Mouse (Mus musculus) liver, embryonic 12.5 days (tissue): ENCODE results near the gene Disp1. TPM values are rescaled to one million over a fixed set of nuclear protein-coding genes. Genes with fewer than 3 reads are reported as not detected.

Experiments
- ATAC-seq: fragments of 200-750 bp; cut with Nextera tagmentation; 2 replicates; pipeline ENCODE4 v1.8.0; 2017; ENCODE audit warnings: moderate number of reproducible peaks, mild to moderate bottlenecking, moderate library complexity
- H3K27ac ChIP-seq: fragments of 300-500 bp; sonication (generic); 2 replicates; pipeline ENCODE4 v1.5.1; 2016; ENCODE audit warnings: mild to moderate bottlenecking
- H3K27me3 ChIP-seq: fragments of 300-500 bp; sonication (generic); replicated peaks from 2 replicates; pipeline ENCODE4 v1.6.1; 2016; ENCODE audit warnings: mild to moderate bottlenecking, moderate library complexity
- H3K36me3 ChIP-seq: fragments of 300-500 bp; sonication (generic); 2 replicates; pipeline ENCODE4 v1.6.1; 2016; ENCODE audit warnings: mild to moderate bottlenecking, moderate library complexity
- H3K4me1 ChIP-seq: fragments of 300-500 bp; sonication (generic); 2 replicates; pipeline ENCODE4 v1.6.1; 2016
- H3K4me2 ChIP-seq: fragments of 300-500 bp; sonication (generic); 2 replicates; pipeline ENCODE4 v1.6.1; 2016; ENCODE audit warnings: mild to moderate bottlenecking, moderate library complexity
- H3K4me3 ChIP-seq: fragments of 300-500 bp; sonication (generic); 2 replicates; pipeline ENCODE4 v1.5.1; 2016; ENCODE audit warnings: mild to moderate bottlenecking, moderate library complexity
- H3K9ac ChIP-seq: fragments of 300-500 bp; sonication (generic); 2 replicates; pipeline ENCODE4 v1.6.1; 2016; ENCODE audit warnings: mild to moderate bottlenecking, moderate library complexity
- H3K9me3 ChIP-seq: fragments of 300-500 bp; sonication (generic); replicated peaks from 2 replicates; pipeline ENCODE4 v1.6.1; 2016; ENCODE audit warnings: mild to moderate bottlenecking, moderate library complexity
- WGBS: fragments of 180-500 bp; shearing (Covaris S2); methylation state at CpG from one replicate; pipeline ENCODE4 v1.1.7; 2016; ENCODE audit not compliant: insufficient replicate concordance; 5-methylcytosine and 5-hydroxymethylcytosine counted together
- microRNA-seq: library from miRNA; unstranded; fragments of <30 nt; microRNA quantifications from one replicate; pipeline ENCODE4, GENCODE M21; 2017
- polyA plus RNA-seq: library from polyadenylated mRNA; unstranded; fragments of >200 nt; fragmentation: Nextera tagmentation; extraction: Ambion mirVana; gene quantifications from 2 replicates; pipeline ENCODE4 v1.2.1, GENCODE M21; 2016

Disp1 gene
- polyA plus RNA-seq, 1 experiment from 2014 or later, result 4.0 TPM

DNA sequence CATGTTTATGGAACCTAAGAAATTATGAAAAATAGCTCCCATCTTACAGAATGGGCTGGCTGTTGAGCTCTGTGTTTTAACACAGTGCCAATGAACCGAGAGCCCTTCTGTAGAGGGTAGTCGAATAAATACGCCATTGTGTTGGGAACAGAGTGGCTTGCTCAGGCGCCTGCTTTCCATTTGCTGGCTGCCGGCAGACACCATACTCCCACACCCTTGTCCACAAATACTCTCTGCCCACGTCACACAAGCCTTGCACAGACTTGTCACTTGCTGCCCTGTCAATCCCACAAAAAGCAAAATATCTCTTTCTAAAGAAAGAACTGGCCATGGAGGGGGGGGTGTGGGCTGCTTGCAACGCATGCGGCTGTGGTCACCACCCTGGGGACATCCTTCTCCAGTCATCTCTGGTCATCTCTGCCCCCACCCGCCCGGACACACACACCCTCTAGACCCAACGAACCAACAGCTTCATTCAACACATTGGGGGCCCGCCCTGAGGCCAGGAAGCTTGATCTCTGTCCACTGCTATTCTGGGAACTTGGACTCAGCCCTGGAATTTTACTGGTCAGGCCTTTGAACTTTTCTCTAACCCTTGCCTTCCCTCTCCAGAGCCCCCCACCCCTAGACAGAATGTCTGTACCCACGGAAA, 178.0 kb downstream of the Disp1 start:
- Histone ChIP-seq H3K4me3 (no peak overlapping the region), H3K9me3 (no peaks in the 10 kb centered on the region; the same call in 1 of the 2 replicates), H3K36me3 (no peaks in the 10 kb centered on the region), H3K9ac (no peak overlapping the region), H3K27me3 (0 out of 2 replicates have a peak, but pooled peaks cover 12% of the 10 kb centered on the region), H3K4me2 (no peak overlapping the region), H3K27ac (no peak overlapping the region), H3K4me1 (no peaks in the 10 kb centered on the region)
- ATAC-seq, result no peak
- WGBS, result 75% methylated on average over 13 of the region's 13 CpGs

DNA sequence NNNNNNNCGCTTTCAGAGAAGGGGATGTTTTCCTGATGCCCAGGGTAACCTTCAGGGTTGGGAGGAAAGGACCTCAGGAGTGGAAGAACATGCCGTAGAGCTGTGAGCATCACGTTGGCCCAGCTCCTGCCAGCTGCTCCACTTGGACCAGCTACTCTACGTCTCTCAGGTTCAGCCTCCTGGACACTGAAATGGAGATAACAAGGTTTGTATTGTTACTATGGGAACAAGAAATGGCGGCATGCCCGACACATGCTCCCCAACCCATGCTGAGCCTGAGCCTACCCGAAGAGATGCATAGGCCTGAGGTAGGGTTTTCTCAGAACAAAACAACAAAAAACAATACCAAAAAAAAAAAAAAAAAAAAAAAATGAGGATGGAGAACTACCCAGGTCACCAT, 179.6 kb downstream of the Disp1 start:
- H3K4me1 ChIP-seq, result no peaks in the 10 kb centered on the region
- H3K9me3 ChIP-seq, result no peaks in the 10 kb centered on the region; the same call in 1 of the 2 replicates
- no peak overlapping the region for H3K4me3 ChIP-seq
- WGBS, result 74% methylated on average over 6 of the region's 7 CpGs
- H3K36me3 ChIP-seq, result no peaks in the 10 kb centered on the region
- H3K9ac ChIP-seq, result no peak overlapping the region
- 0 out of 2 replicates have a peak, but pooled peaks cover 12% of the 10 kb centered on the region for H3K27me3 ChIP-seq
- H3K4me2 ChIP-seq, result no peak overlapping the region
- no peak overlapping the region for H3K27ac ChIP-seq
- no peak for ATAC-seq

DNA sequence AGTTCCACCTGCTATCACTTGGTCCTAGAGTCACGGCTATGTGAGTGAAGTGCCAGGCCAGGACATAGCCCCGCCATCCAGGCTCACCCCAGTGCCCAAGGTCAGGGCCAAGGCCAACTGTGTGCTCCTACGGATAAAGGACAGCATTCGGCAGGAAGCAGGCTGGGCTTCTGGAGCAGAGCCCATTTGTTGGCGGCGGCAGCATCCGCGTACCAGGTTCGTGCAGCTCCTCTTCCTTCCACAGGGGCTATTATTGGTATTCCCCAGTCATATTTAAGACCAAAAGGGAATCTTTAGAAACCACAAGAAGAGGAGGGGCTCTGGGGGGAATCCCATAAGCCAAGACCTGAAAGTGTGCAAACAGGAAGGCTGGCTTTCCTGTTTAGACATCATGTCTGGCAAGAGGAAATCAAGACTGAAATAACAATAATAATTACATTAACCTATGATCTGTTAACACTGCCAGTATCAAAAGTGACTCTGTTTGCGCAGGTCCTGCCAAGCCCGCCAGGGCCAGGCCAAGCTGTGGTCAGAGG, 180.4 kb downstream of the Disp1 start:
- no peak for ATAC-seq
- no peak overlapping the region for H3K4me2 ChIP-seq
- no peaks in the 10 kb centered on the region for H3K4me1 ChIP-seq
- 0 out of 2 replicates have a peak, but pooled peaks cover 12% of the 10 kb centered on the region for H3K27me3 ChIP-seq
- WGBS, result 56% methylated on average over 11 of the region's 11 CpGs
- no peak overlapping the region for H3K9ac ChIP-seq
- H3K27ac ChIP-seq, result no peak overlapping the region
- H3K4me3 ChIP-seq, result no peak overlapping the region
- H3K36me3 ChIP-seq, result no peaks in the 10 kb centered on the region
- no peaks in the 10 kb centered on the region; the same call in 1 of the 2 replicates for H3K9me3 ChIP-seq

DNA sequence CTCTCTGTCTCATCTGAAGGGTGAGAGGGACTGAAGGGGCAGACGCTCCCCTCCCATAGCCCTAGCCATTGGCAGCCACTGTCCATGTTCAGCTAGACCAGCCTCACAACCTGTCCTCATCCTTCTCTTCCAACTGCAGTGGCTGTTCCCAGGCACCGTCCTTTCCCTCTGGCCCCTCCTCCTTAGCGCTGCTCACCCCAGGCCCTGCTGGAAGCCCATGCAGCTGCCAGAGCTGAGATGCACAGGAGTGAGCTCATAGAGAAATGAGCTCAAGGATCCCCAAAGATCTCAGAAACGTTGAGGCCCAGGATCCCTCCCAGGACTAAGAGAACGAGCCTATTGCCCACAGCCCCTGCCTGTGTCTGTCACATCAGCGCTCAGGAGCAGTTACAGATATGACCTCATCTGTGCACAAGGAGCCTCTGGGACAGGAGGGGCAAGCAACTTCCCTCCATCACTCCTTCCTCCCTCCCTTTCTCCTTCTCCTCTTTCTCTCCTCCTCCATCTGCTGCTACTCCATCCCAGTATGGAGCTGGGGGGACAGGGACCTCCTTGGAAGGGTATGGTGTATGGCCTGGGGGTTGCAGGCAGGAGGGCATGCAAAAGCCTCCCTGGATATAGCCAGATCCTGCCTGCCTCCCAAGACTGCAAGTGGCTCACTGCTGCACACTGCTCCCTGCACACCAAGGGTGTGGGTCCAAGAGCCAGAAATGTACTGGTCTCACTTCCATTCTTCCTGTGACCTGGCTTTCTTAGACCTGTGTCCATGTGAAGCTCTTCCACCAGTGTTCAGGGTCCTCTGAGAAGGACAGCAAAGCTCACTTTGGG, 181.2 kb downstream of the Disp1 start:
- H3K4me3 ChIP-seq, result no peak overlapping the region
- no peak for ATAC-seq
- no peak overlapping the region for H3K27ac ChIP-seq
- no peak overlapping the region for H3K4me2 ChIP-seq
- 39% methylated on average over 6 of the region's 6 CpGs for WGBS
- H3K9me3 ChIP-seq, result no peaks in the 10 kb centered on the region; the same call in 1 of the 2 replicates
- no peaks in the 10 kb centered on the region for H3K4me1 ChIP-seq
- H3K27me3 ChIP-seq, result 0 out of 2 replicates have a peak, but pooled peaks cover 12% of the 10 kb centered on the region
- H3K36me3 ChIP-seq, result no peaks in the 10 kb centered on the region
- no peak overlapping the region for H3K9ac ChIP-seq

DNA sequence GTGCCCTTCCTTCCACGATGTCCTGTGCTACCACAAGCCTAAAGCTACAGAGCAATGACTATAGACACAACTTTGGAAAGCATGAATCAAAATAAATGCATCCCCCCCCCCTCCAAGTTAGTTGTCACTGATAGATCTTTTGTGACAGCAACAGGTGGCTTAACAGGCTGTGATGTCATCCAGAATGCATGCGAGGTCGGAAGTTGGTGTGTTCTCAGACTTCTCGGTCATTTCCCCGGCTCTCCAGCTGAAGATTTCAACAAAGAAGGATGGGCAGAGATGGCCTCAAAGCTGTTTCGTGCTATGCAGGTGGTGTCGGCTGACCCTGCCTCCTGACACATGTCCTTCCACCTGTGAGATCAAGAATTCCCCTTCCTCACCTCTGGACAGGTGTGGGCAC, 181.9 kb downstream of the Disp1 start:
- H3K9ac ChIP-seq, result no peak overlapping the region
- 0 out of 2 replicates have a peak, but pooled peaks cover 12% of the 10 kb centered on the region for H3K27me3 ChIP-seq
- no peak overlapping the region for H3K4me2 ChIP-seq
- no peaks in the 10 kb centered on the region for H3K36me3 ChIP-seq
- 64% methylated on average over 7 of the region's 7 CpGs for WGBS
- no peak overlapping the region for H3K27ac ChIP-seq
- no peaks in the 10 kb centered on the region; the same call in 1 of the 2 replicates for H3K9me3 ChIP-seq
- no peak for ATAC-seq
- no peak overlapping the region for H3K4me3 ChIP-seq
- no peaks in the 10 kb centered on the region for H3K4me1 ChIP-seq

Small RNA genes within 50 kb of the gene (microRNA-seq; reads per million reads assigned to microRNA genes)
- gene Gm24975, result not detected

Other genes starting within 250 kb of the Disp1 start
- gene Aida, start 75.1 kb upstream of the Disp1 start, polyA plus RNA-seq, result 26.7 and 26.9 TPM in 2 replicates
- gene Brox, start 75.7 kb upstream of the Disp1 start, polyA plus RNA-seq, result 24.4 and 26.4 TPM in 2 replicates
- gene Mia3, start 148.0 kb upstream of the Disp1 start, polyA plus RNA-seq, result 48.0 and 49.3 TPM in 2 replicates
- gene Taf1a, start 167.5 kb upstream of the Disp1 start, polyA plus RNA-seq, result 9.5 and 9.6 TPM in 2 replicates
- 0.05 TPM in 2 replicates for gene Hhipl2, start 196.7 kb upstream of the Disp1 start, polyA plus RNA-seq